Mouse (Mus musculus): ENCODE measurements around the gene Gm20736. TPM values are rescaled to one million over a fixed set of nuclear protein-coding genes. Genes with fewer than 3 reads are reported as not detected.
"Not testable (repeated sequence)": the region's sequence is repeated elsewhere in the genome, so short reads cannot be mapped to it uniquely, and the experiment has no call there.

Gm20736 gene
- total RNA-seq (2017) = not detected in 3 replicates

- not testable (repeated sequence) for ATAC-seq (replicated peaks; ENCODE audit: insufficient number of reproducible peaks, low FRiP score, low TSS enrichment, poor library complexity, severe bottlenecking)
Measured at GRCm38 (mm10) chrY:65377390-65377789, at the start of gene Gm20736. Gm20736 (plus strand) TSS chrY:65377690.

Other genes starting within 250 kb of the Gm20736 start
- gene Gm20924, start 170.2 kb upstream of the Gm20736 start, total RNA-seq (2017) = not detected in 3 replicates

All from monocyte, adult 5-6 weeks (primary cell).